Mouse (Mus musculus): ENCODE measurements at regions not wholly inside any gene's neighbourhood (a gene's known extent, or its start where the extent isn't known, plus 50 kb on each side); places are given as distances from the start of the nearest gene placed in this dataset.

DNA sequence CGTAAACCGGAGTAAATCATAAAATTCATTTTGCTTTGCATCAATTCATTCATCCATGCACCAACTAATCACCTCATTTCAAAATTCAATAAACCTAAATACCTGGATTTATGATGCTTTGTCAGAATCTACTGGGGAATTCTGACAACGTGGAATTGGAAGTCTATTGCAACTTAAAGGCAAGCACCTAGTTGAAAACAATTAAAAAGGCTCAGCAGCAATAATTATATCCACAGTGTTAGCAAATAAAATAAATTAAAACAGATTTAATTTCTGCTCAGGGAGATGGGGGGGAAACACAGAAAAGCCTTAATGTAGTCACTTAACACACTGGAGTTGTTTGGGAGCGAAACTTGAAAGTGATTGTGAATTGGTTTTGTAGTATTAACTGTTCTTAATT, 430.3 kb upstream of the Tenm3 start:
- no peak overlapping the region for H3K4me2 ChIP-seq (replicated peaks)
- no peak overlapping the region for H3K9ac ChIP-seq
- no peak for ATAC-seq (ENCODE audit: low FRiP score, low read depth)
- no peak overlapping the region for H3K4me3 ChIP-seq
- no peaks in the 10 kb centered on the region for H3K27me3 ChIP-seq (replicated peaks)
- H3K4me1 ChIP-seq, result no peaks in the 10 kb centered on the region
- WGBS, result 72% methylated on average over 4 of the region's 4 CpGs
- no peak overlapping the region for H3K27ac ChIP-seq
- H3K36me3 ChIP-seq, result no peaks in the 10 kb centered on the region
- H3K9me3 ChIP-seq, result no peaks in the 10 kb centered on the region

DNA sequence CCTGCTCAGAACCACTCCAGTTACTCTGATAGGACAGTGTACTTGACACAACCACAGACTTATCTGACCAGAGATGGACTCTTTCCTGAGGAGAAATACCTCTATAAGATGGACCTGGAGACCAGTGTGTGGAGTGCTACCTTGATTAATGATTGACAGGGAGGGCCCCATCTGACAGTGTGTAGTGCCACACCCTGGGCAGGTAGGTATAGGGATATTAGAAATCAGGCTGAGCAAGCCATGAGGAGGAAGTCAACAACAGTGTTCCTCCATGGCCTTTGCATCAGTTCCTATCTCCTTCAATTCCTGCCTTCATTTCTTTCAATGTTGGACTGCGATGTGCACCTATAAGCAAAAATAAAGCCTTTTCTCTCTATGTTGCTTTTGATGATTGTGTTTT, 429.4 kb upstream of the Tenm3 start:
- Histone ChIP-seq H3K36me3 (no peaks in the 10 kb centered on the region), H3K4me2 (replicated peaks) (no peak overlapping the region), H3K9ac (no peak overlapping the region), H3K27ac (no peak overlapping the region), H3K4me1 (no peaks in the 10 kb centered on the region), H3K27me3 (replicated peaks) (no peaks in the 10 kb centered on the region), H3K9me3 (no peaks in the 10 kb centered on the region), H3K4me3 (no peak overlapping the region)
- ATAC-seq (ENCODE audit: low FRiP score, low read depth), result no peak
- 98% methylated on average over 1 of the region's 1 CpGs for WGBS

DNA sequence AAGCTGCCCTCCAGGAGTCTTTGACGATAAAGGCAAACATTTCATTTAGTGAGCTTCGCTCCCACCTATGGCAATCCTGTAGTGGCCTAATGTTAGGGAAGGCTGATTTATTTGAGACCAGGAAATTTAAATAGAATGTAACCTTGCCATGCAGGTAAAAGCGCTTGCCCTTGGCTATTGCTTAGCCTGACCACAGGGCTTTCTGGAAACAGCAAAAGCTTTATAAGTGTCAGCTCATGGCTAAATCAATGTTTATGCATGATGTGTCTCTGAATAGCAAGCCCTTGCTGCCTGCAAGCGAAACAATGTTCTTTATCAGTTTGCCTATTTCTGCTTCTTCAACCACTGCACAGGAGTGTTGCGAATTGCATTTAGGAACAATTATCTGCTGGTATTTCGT, 419.7 kb upstream of the Tenm3 start:
- Histone ChIP-seq H3K4me3 (no peak overlapping the region), H3K9me3 (no peaks in the 10 kb centered on the region), H3K27me3 (replicated peaks) (no peaks in the 10 kb centered on the region), H3K9ac (no peak overlapping the region), H3K4me2 (replicated peaks) (no peak overlapping the region), H3K36me3 (no peaks in the 10 kb centered on the region), H3K4me1 (peaks cover 21% of the 10 kb centered on the region; the same call in 1 of the 2 replicates), H3K27ac (no peak overlapping the region)
- 41% methylated on average over 6 of the region's 6 CpGs for WGBS
- no peak for ATAC-seq (ENCODE audit: low FRiP score, low read depth)

DNA sequence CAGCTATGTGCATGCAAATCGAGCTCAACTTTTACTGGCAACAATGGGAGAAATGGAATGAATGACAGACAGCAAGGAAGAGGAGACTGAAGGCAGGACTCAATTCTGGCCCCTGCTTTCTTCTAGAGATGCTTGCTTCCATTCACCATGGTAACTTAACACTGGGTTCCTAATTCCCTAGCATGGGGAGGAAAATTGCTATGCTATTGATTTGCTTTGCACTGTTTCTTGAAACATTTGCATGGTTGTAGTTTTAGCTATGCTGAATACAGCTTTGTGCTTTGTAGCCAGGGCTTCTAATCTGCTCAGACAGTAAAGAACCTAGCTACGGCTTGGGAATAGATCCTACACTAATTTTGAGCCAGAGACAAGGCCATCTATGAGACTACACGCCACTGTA, 419.0 kb upstream of the Tenm3 start:
- Histone ChIP-seq H3K4me1 (peaks cover 21% of the 10 kb centered on the region; the same call in 1 of the 2 replicates), H3K9me3 (no peaks in the 10 kb centered on the region), H3K4me3 (no peak overlapping the region), H3K27ac (no peak overlapping the region), H3K27me3 (replicated peaks) (no peaks in the 10 kb centered on the region), H3K4me2 (replicated peaks) (no peak overlapping the region), H3K9ac (no peak overlapping the region), H3K36me3 (no peaks in the 10 kb centered on the region)
- 30% methylated on average over 3 of the region's 3 CpGs for WGBS
- no peak for ATAC-seq (ENCODE audit: low FRiP score, low read depth)

DNA sequence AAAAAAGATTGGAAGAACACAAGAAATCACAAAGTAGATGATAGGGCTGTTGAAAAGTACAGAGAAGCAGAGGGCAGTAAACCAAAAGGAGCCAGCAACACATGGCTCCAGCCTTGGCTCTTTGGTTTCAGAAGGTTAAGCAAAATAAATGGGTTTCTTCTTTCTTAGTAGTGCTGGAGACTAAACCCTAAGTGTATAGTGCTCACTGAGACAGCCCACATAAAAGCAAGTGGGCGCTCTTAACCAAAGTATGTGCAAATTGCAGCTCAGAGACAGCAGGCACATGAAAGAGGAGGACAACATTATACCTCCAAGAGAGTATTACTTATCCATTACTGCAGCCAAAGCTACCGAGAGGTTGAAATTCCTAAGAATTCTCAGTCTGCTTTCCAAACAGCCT, 412.2 kb upstream of the Tenm3 start:
- ATAC-seq (ENCODE audit: low FRiP score, low read depth), result no peak
- H3K9me3 ChIP-seq, result no peaks in the 10 kb centered on the region
- no peaks in the 10 kb centered on the region for H3K36me3 ChIP-seq
- H3K27me3 ChIP-seq (replicated peaks), result no peaks in the 10 kb centered on the region
- H3K27ac ChIP-seq, result no peak overlapping the region
- 70% methylated on average over 2 of the region's 2 CpGs for WGBS
- no peak overlapping the region for H3K4me3 ChIP-seq
- H3K9ac ChIP-seq, result no peak overlapping the region
- 0 out of 2 replicates have a peak, but pooled peaks cover under 1% of the 10 kb centered on the region for H3K4me1 ChIP-seq
- no peak overlapping the region for H3K4me2 ChIP-seq (replicated peaks)

DNA sequence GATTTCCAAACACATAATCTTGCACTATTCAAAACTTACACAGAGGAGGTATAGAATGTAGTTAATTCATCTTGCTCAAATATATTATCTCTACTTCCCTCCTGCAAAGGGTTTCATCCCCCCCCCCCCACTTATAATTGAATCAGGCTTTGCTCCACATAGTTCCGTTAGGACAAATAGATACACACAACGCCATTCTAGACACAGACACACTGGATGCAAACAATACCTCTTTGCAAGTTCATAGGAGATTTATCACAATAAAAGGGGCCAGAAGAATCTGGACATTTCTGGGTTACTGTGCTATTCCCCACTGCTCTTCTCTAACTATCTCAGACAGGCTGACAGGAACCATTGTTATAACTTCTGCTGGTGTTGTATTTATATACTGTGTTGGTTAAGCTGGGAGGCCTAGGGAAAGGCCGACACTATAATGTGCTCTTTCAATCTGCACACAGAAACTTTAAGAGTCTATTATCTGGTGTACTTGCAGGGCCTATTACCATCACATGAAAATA, 410.6 kb upstream of the Tenm3 start:
- WGBS, result 42% methylated on average over 3 of the region's 3 CpGs
- H3K27me3 ChIP-seq (replicated peaks), result no peaks in the 10 kb centered on the region

DNA sequence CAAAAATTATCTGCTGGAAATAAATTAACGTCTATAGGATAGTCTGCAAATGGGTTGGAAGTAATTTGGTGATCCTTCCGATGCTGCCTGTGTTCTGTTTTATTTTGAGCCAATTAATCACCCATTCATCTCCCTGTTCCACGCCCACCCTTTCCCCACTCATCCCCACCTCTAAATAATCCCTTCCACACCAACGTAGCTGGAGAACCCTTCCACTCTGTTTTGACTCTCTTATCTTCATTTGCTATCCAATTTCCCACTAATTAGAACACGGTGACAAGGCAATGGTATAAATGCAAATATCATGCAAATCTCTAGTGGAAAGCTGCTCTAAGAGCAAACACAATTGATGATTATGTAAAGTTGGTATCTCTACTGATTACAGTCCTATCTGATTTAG, 399.3 kb upstream of the Tenm3 start:
- H3K4me3 ChIP-seq, result no peak overlapping the region
- ATAC-seq (ENCODE audit: low FRiP score, low read depth), result no peak
- H3K4me2 ChIP-seq (replicated peaks), result no peak overlapping the region
- no peaks in the 10 kb centered on the region for H3K9me3 ChIP-seq
- no peak overlapping the region for H3K9ac ChIP-seq
- no peaks in the 10 kb centered on the region for H3K36me3 ChIP-seq
- 35% methylated on average over 5 of the region's 5 CpGs for WGBS
- H3K27ac ChIP-seq, result no peak overlapping the region
- no peaks in the 10 kb centered on the region for H3K27me3 ChIP-seq (replicated peaks)
- H3K4me1 ChIP-seq, result no peaks in the 10 kb centered on the region

More for the DNA sequence above, 410.6 kb upstream of the Tenm3 start:
- Histone ChIP-seq H3K4me2 (replicated peaks) (no peak overlapping the region), H3K9me3 (no peaks in the 10 kb centered on the region), H3K4me3 (no peak overlapping the region), H3K9ac (no peak overlapping the region), H3K4me1 (no peaks in the 10 kb centered on the region), H3K36me3 (no peaks in the 10 kb centered on the region), H3K27ac (no peak overlapping the region)
- no peak for ATAC-seq (ENCODE audit: low FRiP score, low read depth)

DNA sequence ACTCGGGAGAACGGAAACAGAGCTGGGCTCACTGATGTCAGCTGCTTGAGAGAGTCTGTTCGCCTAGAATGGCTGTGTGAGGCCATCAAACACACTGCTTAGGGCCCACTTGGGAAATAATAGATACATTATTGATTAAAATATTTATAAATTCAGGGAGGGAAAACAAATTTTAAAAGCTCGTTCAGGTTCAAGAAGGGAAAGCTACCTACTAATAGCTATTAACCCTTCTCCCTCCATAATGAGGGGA, 393.0 kb upstream of the Tenm3 start:
- Histone ChIP-seq H3K36me3 (no peaks in the 10 kb centered on the region), H3K27ac (no peak overlapping the region), H3K4me3 (no peak overlapping the region), H3K27me3 (replicated peaks) (no peaks in the 10 kb centered on the region), H3K9ac (no peak overlapping the region), H3K4me1 (peaks cover 8% of the 10 kb centered on the region; the same call in 1 of the 2 replicates), H3K9me3 (no peaks in the 10 kb centered on the region), H3K4me2 (replicated peaks) (no peak overlapping the region)
- ATAC-seq (ENCODE audit: low FRiP score, low read depth), result peak; percentile 61; the same call in 1 of the 2 replicates
- WGBS, result 48% methylated on average over 4 of the region's 4 CpGs

DNA sequence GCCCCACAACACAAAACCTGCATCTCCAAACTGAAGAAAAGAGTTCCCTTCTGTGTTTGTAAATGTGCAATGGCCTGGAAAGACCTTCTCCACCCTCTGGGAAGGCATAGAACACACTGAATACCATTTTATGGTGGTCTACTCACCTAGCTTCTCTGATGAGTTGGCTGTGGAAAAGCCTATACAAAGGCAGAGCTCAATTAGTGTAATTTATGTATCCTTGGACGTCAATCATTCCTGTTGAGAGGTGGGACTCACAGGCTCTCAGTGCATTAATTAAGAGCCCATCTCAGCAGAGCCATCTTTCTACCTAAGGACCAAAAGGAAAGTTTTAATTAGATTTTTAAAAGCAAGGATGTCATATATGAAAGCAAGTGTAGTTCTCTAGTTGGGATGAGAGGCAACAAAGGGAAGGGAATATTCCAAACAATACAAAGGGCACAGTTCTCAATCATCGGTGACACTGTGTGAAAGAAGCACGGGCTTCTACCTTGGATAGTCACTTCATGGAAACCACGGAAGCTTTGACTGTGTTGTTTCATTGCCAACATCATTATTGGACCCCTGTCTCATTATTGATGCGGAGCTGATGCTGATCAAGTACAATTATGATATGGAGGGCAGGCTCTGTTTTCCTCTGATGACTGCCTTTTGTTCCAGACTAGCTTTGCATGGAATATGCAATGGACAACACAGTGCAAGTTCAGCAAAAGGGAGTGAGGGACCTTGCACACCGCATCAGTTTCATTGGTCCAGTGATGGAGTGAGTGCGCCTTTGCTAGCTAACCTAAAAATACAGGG, 392.5 kb upstream of the Tenm3 start:
- 50% methylated on average over 7 of the region's 7 CpGs for WGBS
- H3K9me3 ChIP-seq, result no peaks in the 10 kb centered on the region
- H3K9ac ChIP-seq, result no peak overlapping the region
- H3K4me3 ChIP-seq, result no peak overlapping the region
- peaks cover 8% of the 10 kb centered on the region; the same call in 1 of the 2 replicates for H3K4me1 ChIP-seq
- no peaks in the 10 kb centered on the region for H3K36me3 ChIP-seq
- no peak; the same call in 1 of the 2 replicates for ATAC-seq (ENCODE audit: low FRiP score, low read depth)
- H3K4me2 ChIP-seq (replicated peaks), result no peak overlapping the region
- no peak overlapping the region for H3K27ac ChIP-seq
- no peaks in the 10 kb centered on the region for H3K27me3 ChIP-seq (replicated peaks)

DNA sequence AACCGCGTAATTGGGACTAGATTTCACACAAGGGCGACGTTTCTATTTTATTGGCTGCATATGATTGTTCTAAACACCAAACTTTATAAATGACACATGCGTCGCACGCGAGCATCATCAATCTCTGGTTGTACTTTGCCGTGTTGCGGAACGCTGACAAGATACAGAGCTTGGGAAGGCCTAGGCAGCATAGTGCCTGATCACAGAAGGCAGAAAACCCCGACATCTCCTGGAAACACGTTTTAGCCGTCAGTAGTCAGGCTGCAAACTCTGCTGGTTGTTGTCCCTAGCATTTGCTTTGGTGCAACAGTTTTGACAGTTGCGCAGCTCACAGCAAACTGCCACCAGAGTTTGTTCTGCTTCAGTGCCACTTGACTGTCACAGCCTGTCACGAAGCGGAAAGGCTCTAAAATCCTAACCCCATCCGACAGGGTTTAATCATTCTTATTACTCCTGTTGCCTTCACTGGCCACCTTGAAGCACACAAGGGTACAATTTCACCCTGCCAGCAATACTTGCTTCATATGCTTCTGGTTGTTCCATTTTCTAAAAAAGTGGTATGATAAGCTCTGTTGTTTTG, 380.2 kb upstream of the Tenm3 start:
- no peaks in the 10 kb centered on the region for H3K36me3 ChIP-seq
- H3K9ac ChIP-seq, result no peak overlapping the region
- no peak overlapping the region for H3K27ac ChIP-seq
- no peaks in the 10 kb centered on the region for H3K9me3 ChIP-seq
- H3K4me1 ChIP-seq, result no peaks in the 10 kb centered on the region
- WGBS, result 61% methylated on average over 18 of the region's 18 CpGs
- H3K27me3 ChIP-seq (replicated peaks), result no peaks in the 10 kb centered on the region
- no peak overlapping the region for H3K4me2 ChIP-seq (replicated peaks)
- H3K4me3 ChIP-seq, result no peak overlapping the region
- ATAC-seq (ENCODE audit: low FRiP score, low read depth), result no peak

DNA sequence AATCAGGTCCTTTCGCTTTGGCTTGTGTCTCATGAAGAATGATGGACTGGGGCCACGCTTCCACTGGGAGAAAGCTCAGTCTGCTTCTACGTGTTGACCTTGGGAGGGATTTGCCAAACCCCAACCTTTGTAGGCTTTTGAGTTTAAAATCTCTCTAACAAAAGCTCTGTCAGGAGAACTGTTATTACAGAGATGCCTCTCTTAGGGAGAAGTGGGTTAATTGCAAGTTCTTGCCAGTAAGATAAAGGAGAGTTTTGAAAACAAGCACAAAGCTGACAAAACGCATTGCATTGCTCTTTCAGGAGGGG, 351.5 kb upstream of the Tenm3 start:
- no peak overlapping the region for H3K4me2 ChIP-seq (replicated peaks)
- H3K36me3 ChIP-seq, result no peaks in the 10 kb centered on the region
- 84% methylated on average over 4 of the region's 4 CpGs for WGBS
- H3K27ac ChIP-seq, result no peak overlapping the region
- peaks cover 3% of the 10 kb centered on the region; the same call in 1 of the 2 replicates for H3K4me1 ChIP-seq
- no peak overlapping the region for H3K9ac ChIP-seq
- ATAC-seq (ENCODE audit: low FRiP score, low read depth), result no peak
- H3K27me3 ChIP-seq (replicated peaks), result no peaks in the 10 kb centered on the region
- no peak overlapping the region for H3K4me3 ChIP-seq
- H3K9me3 ChIP-seq, result no peaks in the 10 kb centered on the region

DNA sequence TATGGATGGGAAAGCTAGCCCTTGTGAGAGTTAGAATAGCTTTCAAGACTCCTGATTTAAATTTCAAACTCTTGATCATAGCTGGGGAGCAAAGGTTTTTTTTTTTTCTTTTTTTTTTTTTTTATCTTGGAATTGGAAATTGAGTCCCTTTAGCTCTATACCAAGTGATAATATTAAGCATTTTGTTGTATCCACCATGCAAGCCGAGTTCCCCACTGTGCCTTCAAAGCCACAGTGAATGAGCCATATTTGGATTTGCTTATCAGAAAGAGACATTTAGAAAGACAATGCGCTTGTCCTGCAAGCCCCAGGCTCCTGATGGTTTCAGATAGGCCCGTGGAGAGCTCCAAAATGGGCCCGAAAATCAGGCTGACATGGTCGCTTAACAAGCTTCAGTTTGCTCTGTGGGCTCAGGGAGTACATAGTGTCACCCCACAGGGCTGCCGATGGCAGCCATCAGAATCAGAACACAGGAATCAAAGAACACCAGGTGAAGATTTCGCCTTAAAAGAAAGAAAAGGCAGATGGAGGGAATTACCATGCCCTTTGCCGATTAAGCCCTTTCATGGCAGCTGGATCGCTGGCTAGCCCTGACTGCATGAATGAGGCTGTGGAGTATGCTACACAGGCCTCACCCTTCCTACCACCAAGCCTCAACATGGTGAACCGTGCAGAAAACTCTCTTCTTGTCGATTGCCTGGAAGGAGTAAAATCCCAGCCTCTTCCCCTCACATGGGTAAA, 351.0 kb upstream of the Tenm3 start:
- Histone ChIP-seq H3K27me3 (replicated peaks) (no peaks in the 10 kb centered on the region), H3K4me3 (no peak overlapping the region), H3K4me2 (replicated peaks) (no peak overlapping the region), H3K9ac (no peak overlapping the region), H3K9me3 (no peaks in the 10 kb centered on the region), H3K27ac (no peak overlapping the region), H3K36me3 (no peaks in the 10 kb centered on the region), H3K4me1 (peaks cover 3% of the 10 kb centered on the region; the same call in 1 of the 2 replicates)
- WGBS, result 50% methylated on average over 11 of the region's 11 CpGs
- ATAC-seq (ENCODE audit: low FRiP score, low read depth), result 0 out of 2 replicates have a peak, but pooled peaks have one; percentile 17

All from neural tube, embryonic 12.5 days (tissue).